Comparison of ENCODE assay signal across 22 mouse cellular contexts in the genomic region with DNA sequence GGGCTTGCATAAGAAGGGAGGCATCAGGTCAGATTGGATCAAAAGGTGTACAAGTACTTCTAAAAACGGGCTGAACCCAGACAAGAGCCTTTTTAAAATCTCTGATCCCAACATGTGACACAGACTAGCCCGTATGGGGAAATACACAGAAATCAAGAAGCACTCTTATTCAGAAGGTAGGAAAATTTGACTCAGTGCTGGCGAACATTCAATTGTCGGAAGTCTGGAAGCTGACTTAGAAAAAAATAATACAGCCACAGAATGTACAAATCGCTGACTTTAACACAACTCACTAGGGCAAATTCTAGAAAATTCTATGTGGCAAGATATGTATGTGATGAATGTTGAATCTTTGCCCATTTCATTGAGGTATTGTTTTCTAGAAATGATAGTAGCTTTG.
A peak's percentile ranks its signal among the peaks of the same experiment; 100 is the strongest.
DNase-seq lines count a peak whose midpoint lies in the region; ATAC-seq and TF ChIP-seq lines count a peak whose summit lies in the region.
"Had no signal": no experiment of that assay in that cellular context is flagged by ENCODE, and none has a peak within 500 bp of the region (broad histone marks: within the 10 kb centered on the region; RNA-seq: fewer than 3 reads in every experiment).

No protein-coding gene starts in this region.

- no peak for TF ChIP-seq CTCF in CH12.LX (conservative IDR thresholded peaks at IDR 0.05 in 1 of 2, IDR thresholded peaks at IDR 0.05 in 1 of 2; ENCODE audit: low read depth in 2 of 2, low read length in 2 of 2)

- ATAC-seq in heart, embryonic 12.5 days (ENCODE audit: insufficient number of reproducible peaks, low FRiP score) = no peak
- no peak for ATAC-seq in heart, embryonic 15.5 days (replicated peaks; ENCODE audit: insufficient number of reproducible peaks, insufficient read depth, low FRiP score, low read depth)
- no peak for ATAC-seq in kidney, embryonic 16.5 days (ENCODE audit: low FRiP score, low TSS enrichment)
- ATAC-seq in forebrain, embryonic 16.5 days = no peak
- ATAC-seq: forebrain, embryonic 15.5 days; hindbrain, embryonic 16.5 days; inflammation-experienced regulatory T-cells, adult 6 months; intestine, postnatal 0 days had no signal

- no peak overlapping the region for H3K4me3 ChIP-seq in heart, embryonic 12.5 days
- H3K4me3 ChIP-seq in CH12.LX (replicated peaks in 1 of 3; ENCODE audit: low read depth in 2 of 3, low read length in 2 of 3, poor library complexity in 1 of 3) = no peak overlapping the region
- no peak overlapping the region for H3K4me3 ChIP-seq in heart, embryonic 15.5 days
- H3K4me3 ChIP-seq in kidney, embryonic 16.5 days (ENCODE audit: low read length) = no peak overlapping the region
- no peak overlapping the region for H3K4me3 ChIP-seq in forebrain, embryonic 16.5 days (replicated peaks; ENCODE audit: low read length)
- H3K4me3 ChIP-seq: embryonic facial prominence, embryonic 15.5 days; erythroblast, embryonic 14.5 days; forebrain, embryonic 15.5 days; hindbrain, embryonic 12.5 days had no signal

- peaks cover 4% of the 10 kb centered on the region; the same call in 1 of the 2 replicates for H3K36me3 ChIP-seq in heart, embryonic 12.5 days
- H3K36me3 ChIP-seq in CH12.LX (replicated peaks in 1 of 2; ENCODE audit: control insufficient read depth in 1 of 2, insufficient read depth in 1 of 2, low read length in 1 of 2) = peaks cover 0 to 5% of the 10 kb centered on the region in 2 experiments
- no peaks in the 10 kb centered on the region; the same call in 1 of the 2 replicates for H3K36me3 ChIP-seq in heart, embryonic 15.5 days
- H3K36me3 ChIP-seq in kidney, embryonic 16.5 days (ENCODE audit: insufficient read depth, low read length) = 0 out of 2 replicates have a peak, but pooled peaks cover 4% of the 10 kb centered on the region
- no peaks in the 10 kb centered on the region for H3K36me3 ChIP-seq in forebrain, embryonic 16.5 days (ENCODE audit: control insufficient read depth, insufficient read depth)
- H3K36me3 ChIP-seq: embryonic facial prominence, embryonic 15.5 days; forebrain, embryonic 15.5 days had no signal

- in situ Hi-C loops in CH12.LX (cut with MboI; ENCODE audit: low pct_ligation_motif_present, low pct_unique_long_range_greater_than_20kb, low sequenced_read_pairs) = no loop called here

- no peak for TF ChIP-seq EP300 in CH12.LX (IDR thresholded peaks at IDR 0.05; ENCODE audit: low read length)

- H3K79me2 ChIP-seq in CH12.LX (replicated peaks; ENCODE audit: control insufficient read depth, extremely low read depth, insufficient read depth, poor library complexity, severe bottlenecking) = no peaks in the 10 kb centered on the region

- peak; percentile 18 to 43 for DNase-seq in heart, adult 18-20 months
- peak; percentile 5 for DNase-seq in CH12.LX (ENCODE audit: extremely low read depth)
- DNase-seq in heart, postnatal 4 days = peak; percentile 37
- DNase-seq in testis, postnatal 10 days (ENCODE audit: low spot score) = no peak
- DNase-seq: adrenal gland, postnatal 10 days; cerebellum, adult 11 months; cerebellum, adult 8-10 months; cerebellum, postnatal 14 days; embryo, embryonic 11 days; gastrocnemius, postnatal 14 days; kidney, adult 8-10 months had no signal

- H3K9ac ChIP-seq in heart, embryonic 12.5 days = no peak overlapping the region
- no peak overlapping the region for H3K9ac ChIP-seq in CH12.LX (ENCODE audit: insufficient read depth, low read depth)
- no peak overlapping the region for H3K9ac ChIP-seq in heart, embryonic 15.5 days
- H3K9ac ChIP-seq in kidney, embryonic 16.5 days (replicated peaks; ENCODE audit: low read length) = no peak overlapping the region
- no peak overlapping the region for H3K9ac ChIP-seq in forebrain, embryonic 16.5 days (replicated peaks; ENCODE audit: low read depth, low read length)
- H3K9ac ChIP-seq: embryonic facial prominence, embryonic 15.5 days; forebrain, embryonic 15.5 days; hindbrain, embryonic 12.5 days had no signal

- no peak overlapping the region for H3K27ac ChIP-seq in heart, embryonic 12.5 days (ENCODE audit: poor library complexity, severe bottlenecking)
- H3K27ac ChIP-seq in CH12.LX (ENCODE audit: insufficient read depth, low read depth) = no peak overlapping the region
- 0 out of 2 replicates have a peak overlapping the region, but pooled peaks have one; percentile 47 for H3K27ac ChIP-seq in heart, embryonic 15.5 days
- H3K27ac ChIP-seq in kidney, embryonic 16.5 days (ENCODE audit: low read length) = no peak overlapping the region
- H3K27ac ChIP-seq in forebrain, embryonic 16.5 days (ENCODE audit: low read length) = no peak overlapping the region
- H3K27ac ChIP-seq: embryonic facial prominence, embryonic 15.5 days; forebrain, embryonic 15.5 days; hindbrain, embryonic 12.5 days had no signal

- dilution Hi-C loops in CH12.LX (cut with MboI; ENCODE audit: extremely low pct_ligation_motif_present, extremely low pct_unique_long_range_greater_than_20kb, low sequenced_read_pairs) = no loop called here

- H3K4me2 ChIP-seq in heart, embryonic 12.5 days = no peak overlapping the region
- H3K4me2 ChIP-seq in CH12.LX (ENCODE audit: insufficient read depth, low read depth, poor library complexity, severe bottlenecking) = no peak overlapping the region
- H3K4me2 ChIP-seq in heart, embryonic 15.5 days = no peak overlapping the region
- H3K4me2 ChIP-seq in kidney, embryonic 16.5 days (replicated peaks; ENCODE audit: low read depth, low read length) = no peak overlapping the region
- H3K4me2 ChIP-seq in forebrain, embryonic 16.5 days (ENCODE audit: low read length) = no peak overlapping the region
- H3K4me2 ChIP-seq: embryonic facial prominence, embryonic 15.5 days; forebrain, embryonic 15.5 days; hindbrain, embryonic 12.5 days had no signal

- no peak for TF ChIP-seq POLR2A in CH12.LX (IDR thresholded peaks at IDR 0.05; ENCODE audit: low read depth, low read length)

- H3K4me1 ChIP-seq in heart, embryonic 12.5 days (replicated peaks) = no peaks in the 10 kb centered on the region
- no peaks in the 10 kb centered on the region for H3K4me1 ChIP-seq in CH12.LX (ENCODE audit: control insufficient read depth in 1 of 2, insufficient read depth in 2 of 2)
- H3K4me1 ChIP-seq in heart, embryonic 15.5 days (replicated peaks) = 0 out of 2 replicates have a peak, but pooled peaks cover 2% of the 10 kb centered on the region
- no peaks in the 10 kb centered on the region for H3K4me1 ChIP-seq in kidney, embryonic 16.5 days (ENCODE audit: insufficient read depth, low read length)
- no peaks in the 10 kb centered on the region for H3K4me1 ChIP-seq in forebrain, embryonic 16.5 days (replicated peaks; ENCODE audit: control insufficient read depth, insufficient read depth, low read length)
- H3K4me1 ChIP-seq: embryonic facial prominence, embryonic 15.5 days; forebrain, embryonic 15.5 days; hindbrain, embryonic 12.5 days had no signal

- H3K27me3 ChIP-seq in heart, embryonic 12.5 days (replicated peaks) = no peaks in the 10 kb centered on the region
- no peaks in the 10 kb centered on the region for H3K27me3 ChIP-seq in CH12.LX (replicated peaks)
- no peaks in the 10 kb centered on the region for H3K27me3 ChIP-seq in heart, embryonic 15.5 days
- H3K27me3 ChIP-seq in kidney, embryonic 16.5 days (ENCODE audit: insufficient read depth, low read length) = no peaks in the 10 kb centered on the region
- no peaks in the 10 kb centered on the region for H3K27me3 ChIP-seq in forebrain, embryonic 16.5 days (replicated peaks; ENCODE audit: control insufficient read depth, insufficient read depth, low read length)
- H3K27me3 ChIP-seq: embryonic facial prominence, embryonic 15.5 days; forebrain, embryonic 15.5 days; hindbrain, embryonic 12.5 days had no signal

- H3K9me3 ChIP-seq in heart, embryonic 12.5 days (replicated peaks) = no peaks in the 10 kb centered on the region
- no peaks in the 10 kb centered on the region for H3K9me3 ChIP-seq in CH12.LX (replicated peaks; ENCODE audit: low read length)
- no peaks in the 10 kb centered on the region for H3K9me3 ChIP-seq in heart, embryonic 15.5 days (replicated peaks)
- H3K9me3 ChIP-seq in kidney, embryonic 16.5 days (ENCODE audit: low read length) = no peaks in the 10 kb centered on the region
- H3K9me3 ChIP-seq in forebrain, embryonic 16.5 days (ENCODE audit: control insufficient read depth, low read length) = no peaks in the 10 kb centered on the region
- H3K9me3 ChIP-seq: embryonic facial prominence, embryonic 15.5 days; forebrain, embryonic 15.5 days; hindbrain, embryonic 12.5 days had no signal

- WGBS in heart, embryonic 12.5 days = 65% methylated on average over 5 of the region's 5 CpGs
- 61% methylated on average over 5 of the region's 5 CpGs for WGBS in heart, embryonic 15.5 days
- WGBS in kidney, embryonic 16.5 days = 81% methylated on average over 5 of the region's 5 CpGs
- WGBS in forebrain, embryonic 16.5 days = 86% methylated on average over 5 of the region's 5 CpGs

- no peak for TF ChIP-seq RAD21 in CH12.LX (IDR thresholded peaks at IDR 0.05; ENCODE audit: low read depth, low read length)

TF ChIP-seq in CH12.LX, 34 proteins besides CTCF, POLR2A, EP300 and RAD21:
- TF ChIP-seq NELFE (IDR thresholded peaks at IDR 0.05; ENCODE audit: low read depth, low read length) = no peak
- peak; percentile 5; the same call in 1 of the 2 replicates for TF ChIP-seq JUN (IDR thresholded peaks at IDR 0.05; ENCODE audit: insufficient read depth, low read depth, low read length)
- no peak for TF ChIP-seq MXI1 (IDR thresholded peaks at IDR 0.05; ENCODE audit: low read depth, low read length)
- peak; percentile 68 for TF ChIP-seq JUND (conservative IDR thresholded peaks at IDR 0.05; ENCODE audit: low read depth, low read length)
